Mouse (Mus musculus) thymus, adult 2 months (tissue): ENCODE measurements around the gene Zfp663.

ENCODE experiments used
- CTCF ChIP-seq: fragments of 200-500 bp; IDR thresholded peaks from 2 replicates; pipeline ENCODE4 v1.5.1; 2012; ENCODE audit warnings: mild to moderate bottlenecking, control low read depth, low read length, moderate library complexity, borderline replicate concordance; ENCODE audit not compliant: control insufficient read depth, poor library complexity, insufficient read depth; ENCODE audit errors: extremely low read depth
- POLR2A ChIP-seq: fragments of 200-500 bp; IDR thresholded peaks from 2 replicates; pipeline ENCODE4 v1.6.1; 2012; ENCODE audit warnings: mild to moderate bottlenecking, low read length, control low read depth, moderate library complexity; ENCODE audit not compliant: control insufficient read depth, poor library complexity, insufficient read depth; ENCODE audit errors: extremely low read depth

DNA sequence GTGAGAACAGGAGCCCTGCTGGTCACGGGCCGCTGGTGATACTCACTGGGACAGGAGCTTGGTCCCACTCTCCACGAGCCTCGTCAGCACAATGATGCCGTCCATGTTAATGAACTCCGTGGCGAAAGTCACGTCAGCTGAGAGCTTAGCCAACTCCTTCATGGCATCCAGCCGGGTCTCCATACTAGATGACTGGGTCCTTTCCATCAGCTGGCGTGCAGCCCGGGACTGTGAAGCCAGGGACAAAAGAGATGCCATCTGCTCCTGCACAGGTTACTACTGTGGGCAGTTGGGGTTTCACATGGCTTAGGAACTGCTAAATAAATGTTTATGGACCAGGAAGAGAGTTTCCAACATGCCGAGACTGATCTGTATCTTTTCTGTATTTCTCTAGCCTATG, 57.0 kb downstream of the Zfp663 start:
- TF ChIP-seq CTCF (no peak), POLR2A (no peak)
